Mouse (Mus musculus) liver, postnatal 0 days (tissue): ENCODE results near the gene Gm3854.

Source experiments
- CTCF ChIP-seq: sonication (generic); IDR thresholded peaks from 2 replicates; pipeline ENCODE4 v1.5.1; 2016; ENCODE audit warnings: antibody characterized with exemption, low read depth
- EP300 ChIP-seq: IDR thresholded peaks from 2 replicates; pipeline ENCODE4 v1.6.1; 2016; ENCODE audit warnings: antibody characterized with exemption, low read depth, mild to moderate bottlenecking

DNA sequence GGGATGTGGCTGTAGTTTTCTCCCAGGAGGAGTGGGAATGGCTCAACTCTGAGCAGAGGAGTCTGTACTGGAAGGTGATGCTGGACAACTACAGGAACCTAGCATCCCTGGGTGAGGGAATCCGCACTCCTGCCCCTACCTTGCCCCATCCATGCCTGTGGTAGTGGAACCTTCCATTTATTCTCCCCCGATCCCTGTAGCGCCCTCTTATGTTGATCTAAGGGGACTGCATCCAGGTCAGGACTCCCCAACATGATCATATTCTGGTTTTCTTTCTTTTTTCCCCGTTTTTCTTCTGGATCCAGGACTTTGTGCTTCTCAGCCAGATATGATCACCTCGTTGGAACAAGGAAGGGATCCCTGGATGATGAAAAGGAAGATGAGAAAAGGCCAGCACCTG, 45.9 kb downstream of the Gm3854 start:
- TF ChIP-seq CTCF (0 out of 2 replicates have a peak, but pooled peaks have one; percentile 36), EP300 (no peak)
